Mouse (Mus musculus) right cerebral cortex, postnatal 10 days (tissue): ENCODE results near the gene Dnah2.

Experiments used
- DNase-seq, 2 experiments: peaks; one replicate each; pipeline ENCODE4 v3.0.0; 2021; ENCODE audit warnings: low spot score in 2 of 2

Dnah2 gene

DNA sequence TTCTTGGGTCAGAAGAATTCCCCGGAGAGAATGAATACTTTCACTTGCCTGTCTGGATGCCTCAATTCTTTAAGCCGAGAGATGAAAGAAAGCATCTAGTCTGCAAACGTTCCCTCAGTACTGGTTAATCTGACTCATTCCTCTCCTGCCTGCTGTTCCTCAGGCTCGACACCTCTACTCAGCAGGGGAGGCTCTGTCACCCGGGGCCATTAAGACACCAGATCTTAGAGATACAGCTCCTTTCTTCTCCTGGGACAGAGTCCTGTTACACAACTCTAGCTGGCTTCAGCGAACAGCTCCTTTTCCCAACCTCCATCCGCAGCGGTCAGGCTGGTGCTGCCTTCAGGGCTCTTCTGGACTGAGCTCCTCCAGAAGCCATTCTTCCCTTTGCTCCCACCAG is 77.4 kb downstream of the Dnah2 start:
- DNase-seq = no peak

- DNase-seq = no peak
Observed at GRCm38 (mm10) chr11:69469301-69469700, 79.6 kb downstream of the Dnah2 start.

- no peak for DNase-seq
Observed at GRCm38 (mm10) chr11:69463996-69464395, 84.9 kb downstream of the Dnah2 start.

DNA sequence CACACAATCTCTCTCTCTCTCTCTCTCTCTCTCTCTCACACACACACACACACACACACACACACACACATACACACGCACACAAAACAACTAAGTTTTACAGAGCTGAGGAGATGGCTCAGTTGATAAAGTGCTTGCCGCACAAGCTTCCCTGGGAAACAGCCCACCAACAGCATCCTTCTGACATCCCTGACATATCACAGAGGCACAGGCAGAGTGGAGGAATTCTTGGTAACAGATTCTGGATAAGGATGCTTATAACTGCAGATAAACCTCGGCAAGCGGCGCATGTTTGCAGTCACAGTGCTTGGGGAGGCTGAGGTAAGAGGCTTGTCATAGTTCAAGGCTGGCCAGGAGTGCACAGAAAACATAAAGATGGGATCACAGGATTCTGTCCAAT is 87.3 kb downstream of the Dnah2 start:
- no peak for DNase-seq

DNA sequence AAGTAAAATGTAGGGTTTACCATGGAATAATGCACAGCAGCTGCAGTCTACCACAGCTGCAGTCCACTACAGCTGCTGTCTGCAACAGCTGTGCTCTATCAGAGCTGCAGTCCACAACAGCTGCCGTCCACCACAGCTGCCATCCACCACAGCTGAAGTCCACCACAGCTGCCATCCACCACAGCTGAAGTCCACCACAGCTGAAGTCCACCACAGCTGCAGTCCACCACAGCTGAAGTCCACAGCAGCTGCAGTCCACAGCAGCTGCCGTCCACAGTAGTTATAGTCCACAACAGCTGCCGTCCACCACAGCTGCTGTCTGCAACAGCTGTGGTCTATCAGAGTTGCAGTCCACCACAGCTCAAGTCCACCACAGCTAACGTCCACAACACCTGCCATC is 89.0 kb downstream of the Dnah2 start:
- DNase-seq = no peak

- peak; percentile 59 to 66 for DNase-seq
Observed at GRCm38 (mm10) chr11:69457006-69457579, 91.8 kb downstream of the Dnah2 start.

GRCm38 (mm10) chr11:69452114-69452867 is 96.6 kb downstream of the Dnah2 start:
- DNase-seq = no peak

- DNase-seq = no peak
Observed at GRCm38 (mm10) chr11:69447299-69447698, 101.6 kb downstream of the Dnah2 start.

GRCm38 (mm10) chr11:69443328-69443727 is 105.6 kb downstream of the Dnah2 start:
- DNase-seq = no peak

DNA sequence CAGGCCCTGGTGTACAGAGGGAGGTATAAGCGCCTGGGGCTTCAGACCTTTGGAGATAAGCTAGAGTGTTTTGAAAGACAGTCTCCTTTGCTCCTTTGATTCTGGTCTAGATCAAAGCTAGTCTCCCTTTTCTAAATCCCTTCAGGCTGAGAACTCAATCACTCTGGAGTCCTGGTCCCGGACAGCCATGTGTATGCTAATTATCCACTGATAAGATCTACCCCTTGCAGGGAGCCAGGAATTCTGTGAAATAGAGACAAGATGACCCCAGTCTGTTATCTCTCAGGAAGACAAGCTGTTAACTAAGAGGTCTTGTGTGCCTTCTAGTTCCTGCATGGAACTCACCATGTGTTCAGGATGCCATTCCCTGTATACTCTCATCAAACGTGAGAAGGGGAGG is 111.6 kb downstream of the Dnah2 start:
- DNase-seq = no peak

DNA sequence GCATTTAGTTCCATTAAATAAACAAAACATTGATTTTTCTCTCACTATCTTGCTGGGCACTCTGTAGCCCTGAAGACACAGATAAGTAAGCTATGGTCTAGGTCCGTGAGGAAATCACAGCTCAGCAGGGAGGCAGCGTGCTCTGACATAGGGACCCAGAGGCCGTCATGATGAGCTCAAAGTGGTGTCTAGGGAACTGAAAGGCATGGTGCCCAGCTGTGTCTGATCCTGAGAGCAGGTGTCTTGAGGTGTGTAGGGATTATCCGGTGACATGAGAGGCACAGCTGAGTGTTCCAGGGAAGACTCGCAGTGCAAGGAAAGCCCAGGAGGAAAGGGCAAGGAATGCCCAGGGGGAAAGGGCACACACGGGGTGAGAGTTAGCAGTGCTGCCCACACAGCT is 115.7 kb downstream of the Dnah2 start:
- no peak for DNase-seq

GRCm38 (mm10) chr11:69432640-69432982 is 116.3 kb downstream of the Dnah2 start:
- peak in 1 of 2 experiments; percentile 32 for DNase-seq

DNA sequence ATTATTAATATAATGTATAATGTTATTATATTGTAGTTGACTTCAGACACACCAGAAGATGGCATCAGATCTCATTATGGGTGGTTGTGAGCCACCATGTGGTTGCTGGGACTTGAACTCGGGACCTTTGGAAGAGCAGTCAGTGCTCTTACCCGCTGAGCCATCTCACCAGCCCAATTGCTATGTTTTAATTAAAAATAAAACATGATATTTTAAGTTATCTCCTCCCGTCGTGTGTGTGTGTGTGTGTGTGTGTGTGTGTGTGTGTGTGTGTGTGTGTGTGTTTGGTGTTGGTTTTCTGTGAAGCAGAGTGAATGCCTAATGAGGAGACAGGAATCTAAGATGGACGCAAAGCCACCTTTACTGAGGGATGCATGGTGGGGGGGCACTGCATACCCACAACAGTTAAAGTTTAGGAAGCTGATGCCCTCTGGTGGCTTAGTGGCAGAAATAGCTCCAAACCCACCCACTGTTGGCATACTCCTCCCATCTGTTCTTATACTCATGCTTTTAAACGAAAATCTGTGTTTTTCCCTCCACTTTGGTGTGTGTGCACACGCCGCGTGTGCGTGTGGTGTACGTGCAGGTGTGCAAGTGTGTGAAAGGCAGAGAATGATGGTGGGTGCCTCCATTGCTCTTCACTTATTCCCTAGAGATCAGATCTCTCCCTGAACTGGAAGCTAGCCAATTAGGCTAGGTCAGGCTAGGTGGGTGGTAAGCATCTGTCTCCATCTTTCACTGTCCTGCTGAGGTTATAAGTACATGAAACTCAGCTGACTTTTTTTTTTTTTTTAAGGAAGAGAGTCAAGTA is 116.9 kb downstream of the Dnah2 start:
- peak; percentile 84 to 88 for DNase-seq

GRCm38 (mm10) chr11:69430631-69431030 is 118.3 kb downstream of the Dnah2 start:
- no peak for DNase-seq

DNA sequence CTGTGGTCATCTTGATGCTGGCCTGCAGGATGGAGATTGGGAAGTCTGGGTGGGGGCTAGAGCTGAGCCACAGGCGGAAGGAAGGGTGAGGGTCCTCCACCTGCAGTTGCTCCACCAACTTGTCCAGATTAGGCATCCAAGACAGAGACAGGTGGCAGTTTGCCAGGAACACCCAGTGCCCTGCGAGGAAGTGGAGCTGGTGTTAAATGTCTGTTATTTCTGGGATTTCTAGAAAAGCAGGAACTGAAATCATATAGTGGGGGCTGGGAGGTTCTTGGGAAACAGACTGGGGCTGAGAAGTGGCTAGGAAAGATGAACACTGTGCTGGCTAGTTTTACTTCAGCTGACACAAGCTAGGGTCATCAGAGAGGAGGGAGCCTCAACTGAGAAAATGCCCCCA is 119.6 kb downstream of the Dnah2 start:
- DNase-seq = peak; percentile 46 to 61

DNA sequence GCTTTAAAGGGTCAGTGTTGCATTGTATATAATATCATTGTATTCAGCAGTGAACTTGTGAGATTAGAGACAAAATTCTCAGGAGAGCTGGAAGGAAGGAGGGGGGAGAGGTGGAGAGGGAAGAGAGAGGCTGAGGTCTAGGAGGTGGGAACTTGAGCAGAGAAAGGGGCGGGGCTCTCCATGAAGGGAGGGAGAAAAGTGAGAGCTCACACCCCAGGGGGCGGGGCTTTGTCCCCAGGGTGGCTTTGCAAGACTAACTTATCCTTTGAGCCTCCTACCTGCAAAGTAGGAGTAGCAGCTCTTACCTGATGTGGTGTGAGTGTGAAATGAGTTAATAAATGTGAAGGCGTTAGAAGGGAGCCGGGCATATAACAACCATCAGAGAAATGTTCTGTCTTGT is 120.2 kb downstream of the Dnah2 start:
- DNase-seq = no peak

GRCm38 (mm10) chr11:69426246-69426645 is 122.7 kb downstream of the Dnah2 start:
- no peak for DNase-seq

GRCm38 (mm10) chr11:69423885-69424284 is 125.0 kb downstream of the Dnah2 start:
- DNase-seq = no peak

DNA sequence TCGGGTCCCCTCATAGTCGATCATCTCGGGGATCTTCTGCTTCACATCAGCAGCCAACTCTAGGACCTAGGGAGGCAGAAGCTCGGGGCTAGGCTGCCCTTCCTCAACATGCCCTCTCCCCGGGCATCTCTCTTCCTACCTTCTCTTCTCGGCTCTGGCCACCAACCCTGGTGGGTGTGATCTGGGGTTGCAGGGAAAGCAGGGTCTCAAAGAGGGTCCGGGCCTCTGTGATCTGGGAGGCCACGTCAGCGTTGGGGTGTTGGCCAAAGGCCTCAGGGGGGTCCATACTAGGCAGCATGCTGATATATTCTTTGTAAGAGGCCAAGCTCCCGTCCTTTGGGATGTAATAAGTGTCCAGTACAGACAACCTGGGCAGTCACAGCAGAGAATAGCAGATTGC is 126.1 kb downstream of the Dnah2 start:
- DNase-seq = no peak

DNA sequence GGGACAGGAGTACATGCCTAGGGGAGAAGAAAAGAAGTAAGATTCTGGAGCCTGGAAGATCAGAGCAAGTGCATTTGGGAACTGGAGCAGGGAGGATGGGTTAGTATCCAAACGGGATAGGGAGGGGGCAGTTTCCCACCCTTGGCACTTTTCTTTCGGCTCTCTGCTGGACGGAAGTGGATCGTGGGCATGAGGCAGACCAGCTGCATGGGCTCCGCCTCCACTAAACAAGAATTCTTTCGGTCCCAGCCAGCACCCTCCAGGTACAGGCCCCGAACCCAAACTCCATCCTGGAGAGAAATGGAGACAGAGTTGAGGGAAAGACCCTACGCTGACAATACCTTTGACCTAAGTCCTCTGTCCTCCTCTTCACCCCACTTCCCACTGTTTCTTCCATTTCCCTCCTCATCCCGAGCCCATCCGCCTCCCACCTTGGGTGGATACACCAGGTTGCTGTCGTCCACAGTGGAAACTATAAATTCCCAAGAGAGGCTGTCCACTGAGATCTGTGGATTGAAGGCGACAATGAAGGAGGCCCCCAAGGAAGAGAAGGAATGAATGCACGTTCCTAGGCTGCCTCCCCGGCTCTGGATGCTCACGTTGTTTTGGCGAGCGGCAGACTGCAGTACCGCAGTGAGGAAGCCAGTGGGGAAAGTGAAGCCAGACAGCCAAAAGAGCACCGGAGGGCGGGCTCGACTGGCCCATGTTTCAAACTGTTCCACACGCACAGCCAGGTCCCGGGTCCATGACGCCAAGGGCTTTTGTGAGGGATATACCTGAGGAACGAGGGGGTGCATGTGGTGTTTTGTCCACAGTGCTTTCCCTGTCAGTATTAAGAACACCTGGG is 127.6 kb downstream of the Dnah2 start:
- peak; percentile 28 to 29 for DNase-seq

DNA sequence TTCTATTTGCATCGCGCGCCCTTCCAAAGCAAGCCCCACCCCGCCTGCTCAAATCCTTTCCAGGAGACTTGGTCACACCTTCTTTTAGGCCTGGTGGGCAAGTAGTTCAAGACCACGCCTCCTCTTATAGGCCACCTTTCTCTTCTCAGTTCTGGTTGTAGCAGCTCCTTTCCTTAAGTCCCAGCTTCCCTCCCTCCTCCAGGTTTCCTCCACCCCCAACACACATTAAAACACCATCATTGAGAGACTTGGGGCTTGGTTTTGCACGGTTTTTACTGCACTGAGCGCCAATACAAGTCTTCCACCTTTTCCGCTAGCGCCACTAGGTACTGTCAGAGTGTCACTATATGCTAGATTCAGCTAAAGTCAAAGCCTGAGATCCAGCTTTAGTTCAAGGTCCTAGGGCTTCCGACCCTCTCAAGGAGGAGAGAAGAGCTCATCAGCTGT is 128.3 kb downstream of the Dnah2 start:
- DNase-seq = no peak
